Mouse (Mus musculus): ENCODE results near the gene Kcnip1.

DNA sequence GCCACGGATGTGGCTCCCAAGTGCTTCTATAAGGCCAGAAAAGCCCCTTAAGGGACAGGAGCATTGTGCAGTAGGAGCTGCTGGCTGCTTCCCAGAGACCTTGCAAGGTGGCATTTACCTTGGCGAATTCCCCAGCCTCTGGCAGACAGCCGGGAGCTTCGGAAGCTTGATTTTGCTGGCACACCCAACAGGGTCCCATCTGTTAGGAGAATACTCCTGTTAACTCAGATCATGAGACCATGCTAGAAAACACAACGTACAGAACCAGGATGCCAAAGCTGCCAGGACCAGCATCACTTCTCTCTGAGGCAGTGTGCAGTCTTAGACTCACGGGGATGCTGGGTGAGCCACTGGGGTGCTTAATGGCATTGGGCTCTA is 165.1 kb downstream of the Kcnip1 start:
- TF ChIP-seq RAD21 (IDR thresholded peaks at IDR 0.05; ENCODE audit: low read depth, low read length) (no peak), CHD2 (IDR thresholded peaks at IDR 0.05; ENCODE audit: low read length) (no peak), CTCF (conservative IDR thresholded peaks at IDR 0.05 in 1 of 2, IDR thresholded peaks at IDR 0.05 in 1 of 2; ENCODE audit: low read depth in 2 of 2, low read length in 2 of 2) (no peak), MYC (IDR thresholded peaks at IDR 0.05; ENCODE audit: low read depth, low read length) (no peak), POLR2A (IDR thresholded peaks at IDR 0.05; ENCODE audit: low read depth, low read length) (no peak), ZNF384 (IDR thresholded peaks at IDR 0.05; ENCODE audit: low read depth, low read length) (no peak), ZC3H11A (IDR thresholded peaks at IDR 0.05; ENCODE audit: low read depth, low read length) (no peak), EP300 (IDR thresholded peaks at IDR 0.05; ENCODE audit: low read length) (no peak), SIN3A (IDR thresholded peaks at IDR 0.05; ENCODE audit: low read length) (no peak), CHD1 (IDR thresholded peaks at IDR 0.05; ENCODE audit: low read depth, low read length) (no peak)
